17 mouse cellular contexts compared by ENCODE assay signal in the genomic region with DNA sequence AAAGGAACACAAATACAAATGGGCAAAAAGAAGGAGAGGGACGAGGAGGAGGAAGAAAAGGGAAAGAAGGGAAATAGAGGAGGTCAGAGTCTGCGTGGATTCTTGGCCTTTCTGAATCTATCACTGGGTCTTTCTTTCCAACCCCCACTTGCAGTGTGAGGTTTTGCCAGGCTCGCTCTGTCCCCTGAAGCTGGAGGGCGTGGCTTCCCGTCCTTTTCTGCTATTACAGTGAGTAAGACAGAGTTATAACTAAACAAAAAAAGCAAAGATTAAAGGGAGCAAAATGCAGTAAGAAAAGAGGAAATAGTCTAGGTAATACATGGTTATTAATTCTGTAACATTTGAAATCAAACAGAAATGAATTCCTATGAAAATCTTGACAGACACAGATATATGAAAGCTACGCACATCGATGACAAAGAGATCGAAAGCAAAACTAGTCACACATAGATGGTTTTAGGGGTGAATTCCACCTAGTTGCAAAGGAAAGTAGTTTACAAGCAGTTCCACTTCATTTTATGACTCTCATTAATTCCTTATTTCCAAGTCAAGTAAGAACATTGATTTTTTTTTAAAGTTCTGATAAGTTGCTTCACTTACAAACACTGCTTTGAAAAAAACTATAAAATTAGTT. TPM values are rescaled to one million over a fixed set of nuclear protein-coding genes. Genes with fewer than 3 reads are reported as not detected.
DNase-seq lines count a peak whose midpoint lies in the region; ATAC-seq and TF ChIP-seq lines count a peak whose summit lies in the region.
"Had no signal": no experiment of that assay in that cellular context is flagged by ENCODE, and none has a peak within 500 bp of the region (broad histone marks: within the 10 kb centered on the region; RNA-seq: fewer than 3 reads in every experiment).

No protein-coding gene starts in this region.

- peak in 1 of 2 experiments; percentile 23; a peak in 2 of 4 replicates for TF ChIP-seq EP300 in MEL (IDR thresholded peaks at IDR 0.05; ENCODE audit: low read depth in 1 of 2, low read length in 2 of 2)

- no peak overlapping the region for H3K27ac ChIP-seq in testis, adult 2 months (ENCODE audit: control insufficient read depth, insufficient read depth, low read depth, low read length)
- no peak overlapping the region for H3K27ac ChIP-seq in MEL (ENCODE audit: control insufficient read depth, low read depth, low read length)
- 0 out of 2 replicates have a peak overlapping the region, but pooled peaks have one; percentile 42 for H3K27ac ChIP-seq in small intestine, adult 2 months (ENCODE audit: insufficient read depth, low read depth, low read length)
- H3K27ac ChIP-seq: left cerebral cortex, adult 2 months; limb, embryonic 15.5 days had no signal

- H3K36me3 ChIP-seq in testis, adult 2 months (ENCODE audit: control insufficient read depth, insufficient read depth, low read length) = no peaks in the 10 kb centered on the region; the same call in 1 of the 2 replicates
- H3K36me3 ChIP-seq in MEL (ENCODE audit: control insufficient read depth in 1 of 2, insufficient read depth in 2 of 2, low read length in 2 of 2) = peaks cover 0 to 5% of the 10 kb centered on the region in 2 experiments; a peak in 1 of 4 replicates
- 0 out of 2 replicates have a peak, but pooled peaks cover 2% of the 10 kb centered on the region for H3K36me3 ChIP-seq in small intestine, adult 2 months (ENCODE audit: control insufficient read depth, insufficient read depth, low read length)
- H3K36me3 ChIP-seq: limb, embryonic 15.5 days had no signal

- H3K9ac ChIP-seq in MEL (ENCODE audit: control insufficient read depth, low read depth, low read length, poor library complexity, severe bottlenecking) = peak overlapping the region; percentile 28
- H3K9ac ChIP-seq: limb, embryonic 15.5 days had no signal

- TF ChIP-seq RAD21 in MEL (IDR thresholded peaks at IDR 0.05; ENCODE audit: low read depth, low read length) = peak; percentile 8; the same call in 1 of the 2 replicates

- peaks cover 6% of the 10 kb centered on the region for H3K4me1 ChIP-seq in testis, adult 2 months (ENCODE audit: control insufficient read depth, insufficient read depth, low read length)
- H3K4me1 ChIP-seq in MEL (ENCODE audit: control insufficient read depth in 1 of 2, insufficient read depth in 2 of 2, low read length in 2 of 2) = peaks cover 6 to 12% of the 10 kb centered on the region in 2 experiments
- peaks cover 6% of the 10 kb centered on the region; the same call in 1 of the 2 replicates for H3K4me1 ChIP-seq in small intestine, adult 2 months (ENCODE audit: control insufficient read depth, insufficient read depth, insufficient read length, low read length)

- DNase-seq in testis, postnatal 10 days (ENCODE audit: low spot score) = no peak
- DNase-seq in MEL (ENCODE audit: low read depth, low spot score) = peak; percentile 89
- no peak for DNase-seq in heart, adult 18-20 months
- no peak for DNase-seq in cerebellum, adult 8-10 months
- DNase-seq in ovary, postnatal 36 days (ENCODE audit: low spot score) = no peak
- DNase-seq: adrenal gland, postnatal 14 days; heart, postnatal 36 days; kidney, postnatal 36 days; lung, adult 18-20 months had no signal

- WGBS in small intestine, adult 2 months = 20% methylated on average over 8 of the region's 8 CpGs

- no peak for TF ChIP-seq CTCF in testis, adult 2 months (IDR thresholded peaks at IDR 0.05; ENCODE audit: control insufficient read depth, insufficient read depth, insufficient replicate concordance, low read depth, low read length)
- TF ChIP-seq CTCF in MEL (IDR thresholded peaks at IDR 0.05 in 2 of 3, conservative IDR thresholded peaks at IDR 0.05 in 1 of 3; ENCODE audit: control insufficient read depth in 1 of 3, insufficient read depth in 1 of 3, low read depth in 2 of 3, low read length in 3 of 3, poor library complexity in 1 of 3, severe bottlenecking in 1 of 3) = no peak
- TF ChIP-seq CTCF in small intestine, adult 2 months (IDR thresholded peaks at IDR 0.05; ENCODE audit: extremely low read depth, insufficient read length, insufficient replicate concordance, low read depth, low read length) = no peak

- H3K9me3 ChIP-seq in MEL (replicated peaks; ENCODE audit: insufficient read depth, low read length) = no peaks in the 10 kb centered on the region
- H3K9me3 ChIP-seq: limb, embryonic 15.5 days had no signal

- TF ChIP-seq POLR2A in testis, adult 2 months (IDR thresholded peaks at IDR 0.05; ENCODE audit: control insufficient read depth, low read depth, low read length) = no peak
- no peak for TF ChIP-seq POLR2A in MEL (IDR thresholded peaks at IDR 0.05; ENCODE audit: control insufficient read depth in 1 of 2, insufficient read depth in 1 of 2, low read depth in 1 of 2, low read length in 2 of 2, poor library complexity in 1 of 2)
- no peak for TF ChIP-seq POLR2A in small intestine, adult 2 months (IDR thresholded peaks at IDR 0.05; ENCODE audit: low read depth, low read length)

- H3K4me3 ChIP-seq in testis, adult 2 months (ENCODE audit: control insufficient read depth, low read depth, low read length) = peak overlapping the region; percentile 6; the same call in 1 of the 2 replicates
- peak overlapping the region; percentile 64 to 71 for H3K4me3 ChIP-seq in MEL (ENCODE audit: control insufficient read depth in 1 of 2, insufficient read depth in 1 of 2, low read depth in 2 of 2, low read length in 2 of 2)
- H3K4me3 ChIP-seq in small intestine, adult 2 months (ENCODE audit: low read depth, low read length) = peak overlapping the region; percentile 62
- H3K4me3 ChIP-seq: left cerebral cortex, adult 2 months; limb, embryonic 15.5 days had no signal

- no peaks in the 10 kb centered on the region for H3K27me3 ChIP-seq in testis, adult 2 months (ENCODE audit: control insufficient read depth, insufficient read depth, low read length)
- no peaks in the 10 kb centered on the region for H3K27me3 ChIP-seq in MEL (ENCODE audit: control insufficient read depth in 1 of 2, insufficient read depth in 2 of 2, low read length in 2 of 2)
- H3K27me3 ChIP-seq in small intestine, adult 2 months (ENCODE audit: control insufficient read depth, insufficient read depth, low read length) = no peaks in the 10 kb centered on the region
- H3K27me3 ChIP-seq: limb, embryonic 15.5 days had no signal

- no peaks in the 10 kb centered on the region for H3K79me2 ChIP-seq in MEL (ENCODE audit: control insufficient read depth, insufficient read depth, low read length, poor library complexity)

- ATAC-seq in granulocyte monocyte progenitor cell, adult 5-6 weeks (replicated peaks; ENCODE audit: poor library complexity, severe bottlenecking) = 0 out of 2 replicates have a peak, but pooled peaks have one; percentile 19
- ATAC-seq: forebrain, embryonic 16.5 days had no signal

TF ChIP-seq in MEL, 35 proteins besides CTCF, POLR2A, EP300 and RAD21 (continues in another document):
- TF ChIP-seq CHD2 (IDR thresholded peaks at IDR 0.05; ENCODE audit: low read length) (no peak), MXI1 (IDR thresholded peaks at IDR 0.05; ENCODE audit: low read depth, low read length) (peak; percentile 46), E2F4 (IDR thresholded peaks at IDR 0.05; ENCODE audit: borderline replicate concordance, low read depth, low read length) (no peak), ELF1 (IDR thresholded peaks at IDR 0.05; ENCODE audit: low read depth, low read length) (no peak), GATA1 (IDR thresholded peaks at IDR 0.05; ENCODE audit: low read depth, low read length) (no peak; the same call in 1 of the 2 replicates), MAZ (IDR thresholded peaks at IDR 0.05; ENCODE audit: low read depth, low read length) (peak; percentile 73; the same call in 1 of the 2 replicates), SIN3A (IDR thresholded peaks at IDR 0.05; ENCODE audit: low read length) (peak; percentile 68), MAFK (IDR thresholded peaks at IDR 0.05; ENCODE audit: borderline replicate concordance, low read depth, low read length) (no peak)

RNA-seq across cellular contexts. Expression of gene Insl6, which starts 1.6 kb away (rescaled TPM):
- 248 and 302 TPM in 2 replicates for polyA plus RNA-seq in testis, adult 2 months (2012; rRNA removed)
- total RNA-seq in MEL (2012; rRNA removed) = 2.2 and 3.1 TPM in 2 replicates
- 1 to 10 TPM in 1 of 2 experiments, not detected in 1; 9.9 TPM for polyA plus RNA-seq in MEL (2012; ENCODE audit: insufficient read depth in 1 of 2, insufficient read length in 2 of 2, low read depth in 1 of 2, low replicate concordance in 2 of 2, missing spikeins in 1 of 2)
- 5.6 TPM in 1 of 2 replicates, not detected in the other for total RNA-seq in granulocyte monocyte progenitor cell, adult 5-6 weeks (2014; fragmentation: Nextera tagmentation)
- total RNA-seq in granulocyte monocyte progenitor cell, adult 5-6 weeks (2017) = 0.47 and 3.8 TPM in 2 replicates
- 6.8 and 7.1 TPM in 2 replicates for polyA plus RNA-seq in small intestine, adult 2 months (2012; rRNA removed)
- total RNA-seq in heart, adult 18-20 months (2021) = under 1 TPM; 0.40 to 0.72 TPM
- total RNA-seq: gastrocnemius, adult 8-10 months; heart, postnatal 36 days had no signal

RNA-seq across cellular contexts. Expression of gene Rln1, which starts 10.9 kb away (rescaled TPM):
- polyA plus RNA-seq in testis, adult 2 months (2012; rRNA removed) = not detected in 2 replicates
- total RNA-seq in MEL (2012; rRNA removed) = 0.04 TPM in 1 of 2 replicates, not detected in the other
- polyA plus RNA-seq in MEL (2012; ENCODE audit: insufficient read depth in 1 of 2, insufficient read length in 2 of 2, low read depth in 1 of 2, low replicate concordance in 2 of 2, missing spikeins in 1 of 2) = not detected
- not detected in 2 replicates for total RNA-seq in granulocyte monocyte progenitor cell, adult 5-6 weeks (2014; fragmentation: Nextera tagmentation)
- total RNA-seq in granulocyte monocyte progenitor cell, adult 5-6 weeks (2017) = not detected in 2 replicates
- not detected in 2 replicates for polyA plus RNA-seq in small intestine, adult 2 months (2012; rRNA removed)
- total RNA-seq in heart, adult 18-20 months (2021) = not detected
- total RNA-seq: adrenal gland, postnatal 14 days; gastrocnemius, adult 8-10 months; heart, postnatal 36 days; megakaryocyte, adult 5-6 weeks had no signal

RNA-seq across cellular contexts. Expression of gene Plgrkt, which starts 43.7 kb away (rescaled TPM):
- polyA plus RNA-seq in testis, adult 2 months (2012; rRNA removed) = 4.9 TPM in 2 replicates
- total RNA-seq in MEL (2012; rRNA removed) = 107 and 117 TPM in 2 replicates
- 100 to 1,000 TPM in 1 of 2 experiments, not detected in 1; 145 TPM for polyA plus RNA-seq in MEL (2012; ENCODE audit: insufficient read depth in 1 of 2, insufficient read length in 2 of 2, low read depth in 1 of 2, low replicate concordance in 2 of 2, missing spikeins in 1 of 2)
- 90.3 and 93.3 TPM in 2 replicates for total RNA-seq in granulocyte monocyte progenitor cell, adult 5-6 weeks (2014; fragmentation: Nextera tagmentation)
- total RNA-seq in granulocyte monocyte progenitor cell, adult 5-6 weeks (2017) = 49.2 and 53.6 TPM in 2 replicates
- 12.1 and 25.6 TPM in 2 replicates for polyA plus RNA-seq in small intestine, adult 2 months (2012; rRNA removed)
- 10 to 100 TPM; 26.8 to 27.8 TPM for total RNA-seq in heart, adult 18-20 months (2021)

RNA-seq across cellular contexts. Expression of gene Cd274, which starts 43.7 kb away (rescaled TPM):
- polyA plus RNA-seq in testis, adult 2 months (2012; rRNA removed) = 0.88 and 1.3 TPM in 2 replicates
- total RNA-seq in MEL (2012; rRNA removed) = 3.1 and 3.2 TPM in 2 replicates
- polyA plus RNA-seq in MEL (2012; ENCODE audit: insufficient read depth in 1 of 2, insufficient read length in 2 of 2, low read depth in 1 of 2, low replicate concordance in 2 of 2, missing spikeins in 1 of 2) = 1 to 10 TPM in 1 of 2 experiments, not detected in 1; 5.0 TPM
- 4.9 and 9.2 TPM in 2 replicates for total RNA-seq in granulocyte monocyte progenitor cell, adult 5-6 weeks (2014; fragmentation: Nextera tagmentation)
- 5.3 TPM in 2 replicates for total RNA-seq in granulocyte monocyte progenitor cell, adult 5-6 weeks (2017)
- polyA plus RNA-seq in small intestine, adult 2 months (2012; rRNA removed) = 0.86 and 3.7 TPM in 2 replicates
- total RNA-seq in heart, adult 18-20 months (2021) = 1 to 10 TPM; 2.6 to 9.4 TPM

Comparison
In these comparisons a context has a peak if more than half of its experiments do, and no peak if none do; other contexts are left out.
1. H3K4me3 ChIP-seq: peak in every context shown above with its lines; median percentile 68 in MEL; 62 in small intestine, adult 2 months; 6 in testis, adult 2 months.